In the genomic region with DNA sequence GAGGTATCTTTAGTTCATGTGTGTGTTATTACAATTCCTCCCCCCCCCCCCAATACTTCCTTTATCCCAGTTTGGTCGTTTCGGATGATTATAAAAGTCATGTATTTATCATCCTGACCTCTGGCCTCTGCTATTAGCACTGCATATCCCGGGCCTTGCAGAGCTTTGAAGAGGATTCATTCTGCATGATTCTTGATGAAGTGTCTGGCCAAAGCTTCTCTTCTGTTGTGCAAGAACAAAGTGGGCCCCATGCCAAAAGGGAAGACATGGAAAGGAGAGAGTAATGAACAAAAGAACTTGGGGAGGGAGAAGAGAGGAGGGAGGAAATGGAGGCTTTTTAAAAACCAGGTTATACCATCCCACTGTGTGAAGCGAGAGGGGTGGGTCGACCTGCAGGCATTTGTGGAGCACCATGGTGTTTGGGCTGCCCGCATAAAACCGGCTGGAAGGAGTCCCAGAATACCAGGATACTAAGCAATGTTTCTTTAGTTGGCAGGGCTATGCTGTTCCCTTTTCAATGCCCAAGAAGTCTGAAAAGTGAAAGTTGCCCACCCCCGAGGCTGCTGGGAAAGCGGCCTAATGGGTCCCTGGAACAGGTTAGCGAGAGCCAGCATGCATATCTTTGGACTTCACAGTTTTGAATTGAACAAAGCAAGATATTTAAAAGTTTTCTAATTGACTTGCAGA, we compare ENCODE assay signal across 8 mouse cellular contexts.
DNase-seq lines count a peak whose midpoint lies in the region; ATAC-seq lines count a peak whose summit lies in the region.

No protein-coding gene starts in this region.

- no peak for DNase-seq in forebrain, embryonic 11.5 days (ENCODE audit: low spot score)
- no peak for DNase-seq in midbrain, embryonic 10.5 days (ENCODE audit: low spot score)
- DNase-seq in layer of hippocampus, adult 8-10 months (ENCODE audit: low spot score in 2 of 2) = peak; percentile 49 to 54
- no peak for DNase-seq in thymus, postnatal 25 days
- no peak for DNase-seq in embryo, embryonic 10.5 days (ENCODE audit: low spot score)

- H3K9ac ChIP-seq in forebrain, embryonic 13.5 days = no peak overlapping the region
- no peak overlapping the region for H3K9ac ChIP-seq in forebrain, embryonic 11.5 days (ENCODE audit: low read length)
- H3K9ac ChIP-seq in midbrain, embryonic 13.5 days (replicated peaks) = no peak overlapping the region
- H3K9ac ChIP-seq in neural tube, embryonic 15.5 days (replicated peaks) = no peak overlapping the region

- no peak overlapping the region for H3K4me3 ChIP-seq in forebrain, embryonic 13.5 days
- H3K4me3 ChIP-seq in forebrain, embryonic 11.5 days (ENCODE audit: low read depth, low read length) = no peak overlapping the region
- H3K4me3 ChIP-seq in midbrain, embryonic 13.5 days (replicated peaks) = no peak overlapping the region
- no peak overlapping the region for H3K4me3 ChIP-seq in midbrain, embryonic 10.5 days
- H3K4me3 ChIP-seq in neural tube, embryonic 15.5 days (replicated peaks) = no peak overlapping the region

- H3K27ac ChIP-seq in forebrain, embryonic 13.5 days = peak overlapping the region; percentile 20; the same call in 1 of the 2 replicates
- H3K27ac ChIP-seq in forebrain, embryonic 11.5 days (ENCODE audit: low read depth, low read length) = no peak overlapping the region
- no peak overlapping the region for H3K27ac ChIP-seq in midbrain, embryonic 13.5 days
- no peak overlapping the region for H3K27ac ChIP-seq in midbrain, embryonic 10.5 days (replicated peaks)
- no peak overlapping the region for H3K27ac ChIP-seq in neural tube, embryonic 15.5 days (replicated peaks)

- H3K4me2 ChIP-seq in forebrain, embryonic 13.5 days = no peak overlapping the region
- no peak overlapping the region for H3K4me2 ChIP-seq in forebrain, embryonic 11.5 days (ENCODE audit: low read depth, low read length, severe bottlenecking)
- no peak overlapping the region for H3K4me2 ChIP-seq in midbrain, embryonic 13.5 days (replicated peaks)
- H3K4me2 ChIP-seq in neural tube, embryonic 15.5 days = no peak overlapping the region

- H3K9me3 ChIP-seq in forebrain, embryonic 13.5 days (replicated peaks) = no peaks in the 10 kb centered on the region
- no peaks in the 10 kb centered on the region for H3K9me3 ChIP-seq in forebrain, embryonic 11.5 days (ENCODE audit: control insufficient read depth, low read length)
- no peaks in the 10 kb centered on the region for H3K9me3 ChIP-seq in midbrain, embryonic 13.5 days
- H3K9me3 ChIP-seq in midbrain, embryonic 10.5 days (replicated peaks) = no peaks in the 10 kb centered on the region
- H3K9me3 ChIP-seq in neural tube, embryonic 15.5 days (replicated peaks) = no peaks in the 10 kb centered on the region

- H3K4me1 ChIP-seq in forebrain, embryonic 13.5 days = peaks cover 30% of the 10 kb centered on the region
- no peaks in the 10 kb centered on the region for H3K4me1 ChIP-seq in forebrain, embryonic 11.5 days (replicated peaks; ENCODE audit: control insufficient read depth, insufficient read depth, low read length)
- H3K4me1 ChIP-seq in midbrain, embryonic 13.5 days (replicated peaks) = no peaks in the 10 kb centered on the region
- no peaks in the 10 kb centered on the region for H3K4me1 ChIP-seq in midbrain, embryonic 10.5 days
- H3K4me1 ChIP-seq in neural tube, embryonic 15.5 days = peaks cover 6% of the 10 kb centered on the region

- ATAC-seq in forebrain, embryonic 13.5 days = peak; percentile 84
- no peak for ATAC-seq in forebrain, embryonic 11.5 days (replicated peaks; ENCODE audit: low FRiP score)
- peak; percentile 34; the same call in 1 of the 2 replicates for ATAC-seq in midbrain, embryonic 13.5 days
- ATAC-seq in neural tube, embryonic 15.5 days (ENCODE audit: low FRiP score) = peak; percentile 75; the same call in 1 of the 2 replicates

- WGBS in forebrain, embryonic 13.5 days = 56% methylated on average over 10 of the region's 10 CpGs
- WGBS in forebrain, embryonic 11.5 days = 84% methylated on average over 10 of the region's 10 CpGs
- 79% methylated on average over 10 of the region's 10 CpGs for WGBS in midbrain, embryonic 13.5 days
- WGBS in midbrain, embryonic 10.5 days = 87% methylated on average over 10 of the region's 10 CpGs
- 67% methylated on average over 10 of the region's 10 CpGs for WGBS in neural tube, embryonic 15.5 days

- H3K36me3 ChIP-seq in forebrain, embryonic 13.5 days (ENCODE audit: poor library complexity, severe bottlenecking) = no peaks in the 10 kb centered on the region
- no peaks in the 10 kb centered on the region for H3K36me3 ChIP-seq in forebrain, embryonic 11.5 days (ENCODE audit: control insufficient read depth, insufficient read depth, low read length)
- H3K36me3 ChIP-seq in midbrain, embryonic 13.5 days = no peaks in the 10 kb centered on the region
- H3K36me3 ChIP-seq in midbrain, embryonic 10.5 days = no peaks in the 10 kb centered on the region
- no peaks in the 10 kb centered on the region for H3K36me3 ChIP-seq in neural tube, embryonic 15.5 days

- H3K27me3 ChIP-seq in forebrain, embryonic 13.5 days = no peaks in the 10 kb centered on the region
- H3K27me3 ChIP-seq in forebrain, embryonic 11.5 days (ENCODE audit: control insufficient read depth, insufficient read depth, low read length) = no peaks in the 10 kb centered on the region
- H3K27me3 ChIP-seq in midbrain, embryonic 13.5 days = 0 out of 2 replicates have a peak, but pooled peaks cover 3% of the 10 kb centered on the region
- no peaks in the 10 kb centered on the region for H3K27me3 ChIP-seq in midbrain, embryonic 10.5 days (ENCODE audit: low read depth, poor library complexity, severe bottlenecking)
- no peaks in the 10 kb centered on the region for H3K27me3 ChIP-seq in neural tube, embryonic 15.5 days (replicated peaks)

Comparison
In these comparisons a context has a peak if more than half of its experiments do, and no peak if none do; other contexts are left out.
1. DNase-seq: peak in layer of hippocampus, adult 8-10 months (2 of 2); none in forebrain, embryonic 11.5 days (single experiment), midbrain, embryonic 10.5 days (single experiment), thymus, postnatal 25 days (single experiment) and embryo, embryonic 10.5 days (single experiment).